Mouse (Mus musculus) CD4-positive helper T cell, adult 2 months (primary cell): ENCODE measurements around the gene Hbq1a.

Source experiments
- DNase-seq: peaks from one replicate; pipeline ENCODE4 v3.0.0-alpha.2; 2012; ENCODE audit warnings: low read depth, missing footprints, low spot score

Gene Hbq1a

GRCm38 (mm10) chr11:32321196-32321565, 21.3 kb downstream of the Hbq1a start:
- DNase-seq: peak; percentile 55

- DNase-seq: peak; percentile 82
Observed at GRCm38 (mm10) chr11:32324609-32325008, 24.7 kb downstream of the Hbq1a start.

- no peak for DNase-seq
Observed at GRCm38 (mm10) chr11:32331075-32331474, 31.2 kb downstream of the Hbq1a start.

GRCm38 (mm10) chr11:32331861-32332260, 32.0 kb downstream of the Hbq1a start:
- no peak for DNase-seq

- no peak for DNase-seq
Observed at GRCm38 (mm10) chr11:32333235-32333634, 33.4 kb downstream of the Hbq1a start.

- DNase-seq: no peak
Observed at GRCm38 (mm10) chr11:32336435-32336907, 36.6 kb downstream of the Hbq1a start.

- DNase-seq: no peak
Observed at GRCm38 (mm10) chr11:32339131-32339531, 39.3 kb downstream of the Hbq1a start.

GRCm38 (mm10) chr11:32340476-32341473, 40.9 kb downstream of the Hbq1a start:
- DNase-seq: peak; percentile 21

- DNase-seq: peak; percentile 42
Observed at GRCm38 (mm10) chr11:32342770-32343191, 42.9 kb downstream of the Hbq1a start.

GRCm38 (mm10) chr11:32343350-32343749, 43.5 kb downstream of the Hbq1a start:
- no peak for DNase-seq

- DNase-seq: no peak
Observed at GRCm38 (mm10) chr11:32345504-32346297, 45.8 kb downstream of the Hbq1a start.

- DNase-seq: no peak
Observed at GRCm38 (mm10) chr11:32347264-32347606, 47.4 kb downstream of the Hbq1a start.

GRCm38 (mm10) chr11:32347607-32348432, 48.0 kb downstream of the Hbq1a start, which contains the start of gene Sh3pxd2b:
Gene Sh3pxd2b (plus strand): TSS chr11:32347820.
- peak; percentile 18 for DNase-seq

GRCm38 (mm10) chr11:32348433-32349283, 48.8 kb downstream of the Hbq1a start:
- no peak for DNase-seq

GRCm38 (mm10) chr11:32349284-32349953, 49.5 kb downstream of the Hbq1a start:
- no peak for DNase-seq
